Mouse (Mus musculus): Measurements from ENCODE around the gene Lsamp. TPM values are rescaled to one million over a fixed set of nuclear protein-coding genes. Genes with fewer than 3 reads are reported as not detected.

The Lsamp gene
- polyA plus RNA-seq, 1 experiment from 2014 or later = 21.5 TPM

DNA sequence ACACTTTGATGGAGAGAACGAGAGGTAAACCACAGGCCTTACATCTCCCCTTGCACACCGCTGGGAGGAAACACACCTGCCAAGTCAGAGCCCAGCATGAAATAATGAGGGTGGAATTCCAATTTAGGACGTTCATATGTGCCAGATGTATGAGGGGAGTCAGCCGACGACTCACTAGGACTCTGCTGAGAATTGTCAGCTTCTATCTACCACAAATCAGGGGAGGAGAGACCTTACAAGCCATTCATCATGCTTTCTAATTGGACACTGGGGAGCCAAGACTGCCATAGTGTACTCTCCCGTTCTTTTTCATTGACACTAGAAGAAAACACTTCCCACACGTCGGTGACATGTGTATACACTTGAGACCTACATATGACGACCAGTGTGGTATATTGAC lies 2173.7 kb downstream of the Lsamp start:
- Histone ChIP-seq H3K4me3 (ENCODE audit: low read depth, low read length) (no peak overlapping the region), H3K27ac (ENCODE audit: low read depth, low read length) (no peak overlapping the region), H3K9ac (ENCODE audit: low read length) (no peak overlapping the region), H3K27me3 (ENCODE audit: control insufficient read depth, insufficient read depth, low read length) (no peaks in the 10 kb centered on the region), H3K4me2 (ENCODE audit: low read depth, low read length, severe bottlenecking) (no peak overlapping the region), H3K9me3 (ENCODE audit: control insufficient read depth, low read length) (no peaks in the 10 kb centered on the region), H3K36me3 (ENCODE audit: control insufficient read depth, insufficient read depth, low read length) (no peaks in the 10 kb centered on the region), H3K4me1 (replicated peaks; ENCODE audit: control insufficient read depth, insufficient read depth, low read length) (no peaks in the 10 kb centered on the region)
- ATAC-seq (replicated peaks; ENCODE audit: low FRiP score) (no peak), DNase-seq (ENCODE audit: low spot score) (no peak)
- 83% methylated on average over 9 of the region's 9 CpGs for WGBS

DNA sequence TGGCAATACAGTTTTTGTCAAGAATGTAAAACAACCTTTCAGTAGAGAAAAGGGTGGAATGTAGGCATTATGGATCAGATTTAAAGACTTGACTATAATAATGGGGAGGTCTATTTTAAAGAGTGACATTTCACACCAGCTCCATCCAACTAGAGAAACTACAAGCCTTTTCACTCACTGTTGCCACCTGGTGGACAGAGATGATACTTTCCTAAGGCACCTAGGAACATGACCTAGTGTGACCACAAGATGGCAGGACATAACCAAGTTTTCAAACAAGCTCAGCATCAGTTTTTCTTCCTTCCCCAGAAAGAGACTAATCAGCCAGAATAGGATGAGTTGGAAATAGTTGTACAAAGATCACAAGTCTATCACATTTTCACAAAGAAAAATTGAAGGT lies 2180.8 kb downstream of the Lsamp start:
- DNase-seq (ENCODE audit: low spot score) (peak; percentile 81), ATAC-seq (replicated peaks; ENCODE audit: low FRiP score) (peak; percentile 66)
- H3K4me2 ChIP-seq (ENCODE audit: low read depth, low read length, severe bottlenecking) = no peak overlapping the region
- H3K27me3 ChIP-seq (ENCODE audit: control insufficient read depth, insufficient read depth, low read length) = no peaks in the 10 kb centered on the region
- H3K27ac ChIP-seq (ENCODE audit: low read depth, low read length) = no peak overlapping the region
- H3K4me3 ChIP-seq (ENCODE audit: low read depth, low read length) = no peak overlapping the region
- no peaks in the 10 kb centered on the region for H3K4me1 ChIP-seq (replicated peaks; ENCODE audit: control insufficient read depth, insufficient read depth, low read length)
- no peaks in the 10 kb centered on the region for H3K9me3 ChIP-seq (ENCODE audit: control insufficient read depth, low read length)
- H3K36me3 ChIP-seq (ENCODE audit: control insufficient read depth, insufficient read depth, low read length) = no peaks in the 10 kb centered on the region
- no peak overlapping the region for H3K9ac ChIP-seq (ENCODE audit: low read length)

DNA sequence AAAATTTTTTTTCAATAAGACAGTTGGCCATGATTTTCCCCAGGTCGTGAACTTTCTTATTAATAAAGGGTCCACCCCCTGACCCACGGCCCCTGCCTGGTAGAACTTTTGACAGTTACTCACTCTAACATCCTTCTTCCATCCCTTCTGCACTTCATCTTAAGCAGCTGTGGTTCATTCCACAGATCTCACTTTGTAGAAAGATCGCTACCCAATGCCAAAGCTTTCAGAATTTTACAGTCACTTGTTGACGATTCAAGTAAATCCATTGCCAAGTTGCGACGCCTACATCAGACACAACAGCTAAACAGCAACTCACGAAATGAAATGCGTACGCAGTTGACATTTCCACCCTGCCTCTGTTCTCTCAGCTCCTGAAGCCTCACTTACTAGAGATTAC lies 2184.1 kb downstream of the Lsamp start:
- H3K27ac ChIP-seq (ENCODE audit: low read depth, low read length) = no peak overlapping the region
- no peaks in the 10 kb centered on the region for H3K36me3 ChIP-seq (ENCODE audit: control insufficient read depth, insufficient read depth, low read length)
- no peak overlapping the region for H3K4me2 ChIP-seq (ENCODE audit: low read depth, low read length, severe bottlenecking)
- no peaks in the 10 kb centered on the region for H3K4me1 ChIP-seq (replicated peaks; ENCODE audit: control insufficient read depth, insufficient read depth, low read length)
- no peak overlapping the region for H3K4me3 ChIP-seq (ENCODE audit: low read depth, low read length)
- H3K27me3 ChIP-seq (ENCODE audit: control insufficient read depth, insufficient read depth, low read length) = no peaks in the 10 kb centered on the region
- no peak overlapping the region for H3K9ac ChIP-seq (ENCODE audit: low read length)
- no peaks in the 10 kb centered on the region for H3K9me3 ChIP-seq (ENCODE audit: control insufficient read depth, low read length)
- 93% methylated on average over 9 of the region's 9 CpGs for WGBS
- DNase-seq (ENCODE audit: low spot score) (no peak), ATAC-seq (replicated peaks; ENCODE audit: low FRiP score) (no peak)

DNA sequence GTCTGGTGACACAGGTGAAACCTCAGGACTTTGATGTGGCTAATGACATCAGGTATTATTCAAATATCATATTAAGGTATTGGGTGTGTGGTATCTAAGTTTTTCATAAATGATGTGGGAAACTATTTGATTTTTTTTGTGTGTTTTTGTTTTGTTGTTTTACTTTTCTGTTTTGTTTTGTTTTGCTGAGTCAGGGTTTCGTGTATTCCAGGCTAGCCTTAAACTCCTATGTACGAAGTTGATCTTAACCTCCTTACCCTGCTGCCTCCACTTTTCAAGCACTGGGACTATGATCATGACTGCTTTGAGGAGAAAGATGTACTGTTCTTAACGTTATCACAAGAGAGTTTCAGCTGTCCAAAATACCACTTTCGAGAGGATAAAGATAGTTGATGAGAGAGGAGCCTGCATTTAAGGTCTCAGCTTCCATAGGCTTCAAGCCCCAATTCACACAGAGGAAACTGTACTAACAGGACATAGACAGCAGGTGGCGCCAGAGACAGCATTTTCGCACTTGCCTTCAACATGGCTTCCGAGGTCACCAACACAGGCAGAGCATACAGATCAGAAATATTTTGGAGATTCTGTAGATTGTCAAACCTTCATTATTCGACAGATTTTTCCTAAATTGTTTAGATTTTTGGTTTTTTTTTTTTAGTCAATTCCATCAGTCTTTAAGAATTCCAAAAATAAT lies 2185.4 kb downstream of the Lsamp start:
- Histone ChIP-seq H3K27me3 (ENCODE audit: control insufficient read depth, insufficient read depth, low read length) (no peaks in the 10 kb centered on the region), H3K27ac (ENCODE audit: low read depth, low read length) (no peak overlapping the region), H3K36me3 (ENCODE audit: control insufficient read depth, insufficient read depth, low read length) (no peaks in the 10 kb centered on the region), H3K4me2 (ENCODE audit: low read depth, low read length, severe bottlenecking) (no peak overlapping the region), H3K4me3 (ENCODE audit: low read depth, low read length) (no peak overlapping the region), H3K4me1 (replicated peaks; ENCODE audit: control insufficient read depth, insufficient read depth, low read length) (no peaks in the 10 kb centered on the region), H3K9ac (ENCODE audit: low read length) (no peak overlapping the region), H3K9me3 (ENCODE audit: control insufficient read depth, low read length) (no peaks in the 10 kb centered on the region)
- ATAC-seq (replicated peaks; ENCODE audit: low FRiP score) (peak; percentile 56; the same call in 1 of the 2 replicates), DNase-seq (ENCODE audit: low spot score) (peak; percentile 89)
- 27% methylated on average over 8 of the region's 8 CpGs for WGBS

DNA sequence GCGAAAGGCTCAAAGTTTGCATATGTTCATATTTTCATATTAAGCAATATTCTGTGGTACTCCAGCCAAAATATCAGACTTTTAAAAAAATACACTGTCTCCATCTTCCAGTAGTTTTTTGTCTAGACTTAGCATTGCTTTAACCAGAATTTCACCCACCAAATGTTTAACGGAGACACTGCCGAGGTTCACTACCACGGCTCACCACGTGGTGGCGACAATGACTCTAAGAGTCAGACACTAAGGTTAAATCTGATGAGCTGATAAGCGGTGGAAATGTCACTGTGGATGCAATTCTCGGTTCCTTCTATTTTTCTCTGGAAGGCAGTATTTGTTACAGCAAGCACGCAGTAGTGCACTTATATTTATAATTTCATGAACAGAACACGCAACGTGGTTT lies 2188.3 kb downstream of the Lsamp start:
- WGBS = 27% methylated on average over 11 of the region's 11 CpGs
- no peaks in the 10 kb centered on the region for H3K36me3 ChIP-seq (ENCODE audit: control insufficient read depth, insufficient read depth, low read length)
- no peak overlapping the region for H3K27ac ChIP-seq (ENCODE audit: low read depth, low read length)
- no peaks in the 10 kb centered on the region for H3K9me3 ChIP-seq (ENCODE audit: control insufficient read depth, low read length)
- H3K9ac ChIP-seq (ENCODE audit: low read length) = no peak overlapping the region
- no peak overlapping the region for H3K4me3 ChIP-seq (ENCODE audit: low read depth, low read length)
- H3K4me2 ChIP-seq (ENCODE audit: low read depth, low read length, severe bottlenecking) = no peak overlapping the region
- peak; percentile 84 for DNase-seq (ENCODE audit: low spot score)
- no peak for ATAC-seq (replicated peaks; ENCODE audit: low FRiP score)
- H3K27me3 ChIP-seq (ENCODE audit: control insufficient read depth, insufficient read depth, low read length) = no peaks in the 10 kb centered on the region
- H3K4me1 ChIP-seq (replicated peaks; ENCODE audit: control insufficient read depth, insufficient read depth, low read length) = no peaks in the 10 kb centered on the region

DNA sequence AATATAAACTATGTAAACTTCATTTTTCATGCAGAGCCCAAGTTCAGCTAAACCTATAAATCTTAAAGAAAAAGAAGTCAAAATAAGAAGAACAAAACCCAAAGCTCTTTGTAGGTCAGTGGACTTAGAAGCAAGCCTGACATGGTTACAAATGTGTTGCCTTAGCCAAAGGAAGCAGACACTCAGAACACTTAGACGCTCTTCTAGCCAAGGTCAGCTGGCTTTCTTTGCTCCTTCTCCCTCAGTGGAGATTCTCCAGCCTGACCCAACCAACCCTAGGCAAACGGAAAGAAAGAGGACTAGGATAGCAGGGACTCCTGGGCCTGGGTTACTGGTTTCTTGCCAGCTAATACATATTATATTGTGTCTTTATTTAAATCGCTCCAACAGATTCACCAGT lies 2194.7 kb downstream of the Lsamp start:
- Histone ChIP-seq H3K27ac (ENCODE audit: low read depth, low read length) (no peak overlapping the region), H3K9ac (ENCODE audit: low read length) (no peak overlapping the region), H3K4me2 (ENCODE audit: low read depth, low read length, severe bottlenecking) (no peak overlapping the region), H3K9me3 (ENCODE audit: control insufficient read depth, low read length) (no peaks in the 10 kb centered on the region), H3K36me3 (ENCODE audit: control insufficient read depth, insufficient read depth, low read length) (no peaks in the 10 kb centered on the region), H3K4me3 (ENCODE audit: low read depth, low read length) (no peak overlapping the region), H3K4me1 (replicated peaks; ENCODE audit: control insufficient read depth, insufficient read depth, low read length) (no peaks in the 10 kb centered on the region), H3K27me3 (ENCODE audit: control insufficient read depth, insufficient read depth, low read length) (no peaks in the 10 kb centered on the region)
- DNase-seq (ENCODE audit: low spot score) (no peak), ATAC-seq (replicated peaks; ENCODE audit: low FRiP score) (no peak)
- 86% methylated on average over 3 of the region's 3 CpGs for whole genome bisulfite sequencing

DNA sequence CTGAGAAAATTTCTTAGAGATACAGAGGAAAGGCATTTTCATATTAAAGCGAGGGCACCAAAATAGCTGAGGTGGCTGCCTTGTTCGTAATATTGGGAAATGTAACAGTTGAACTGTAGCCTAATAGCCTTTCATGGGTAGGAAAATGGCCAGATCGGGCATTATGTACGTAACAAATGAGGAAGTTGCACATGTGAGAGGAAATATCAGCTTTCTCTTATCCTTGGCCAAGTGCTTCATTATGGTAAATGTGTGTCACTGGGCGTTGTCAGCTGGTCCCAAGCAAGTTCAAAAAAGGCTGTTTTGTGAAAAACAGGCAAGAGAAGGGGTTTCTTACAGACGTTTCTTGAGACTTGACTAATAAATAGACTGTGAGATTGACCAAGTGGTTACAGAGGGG lies 2195.9 kb downstream of the Lsamp start:
- Histone ChIP-seq H3K27me3 (ENCODE audit: control insufficient read depth, insufficient read depth, low read length) (no peaks in the 10 kb centered on the region), H3K9me3 (ENCODE audit: control insufficient read depth, low read length) (no peaks in the 10 kb centered on the region), H3K9ac (ENCODE audit: low read length) (no peak overlapping the region), H3K4me1 (replicated peaks; ENCODE audit: control insufficient read depth, insufficient read depth, low read length) (no peaks in the 10 kb centered on the region), H3K27ac (ENCODE audit: low read depth, low read length) (no peak overlapping the region), H3K36me3 (ENCODE audit: control insufficient read depth, insufficient read depth, low read length) (no peaks in the 10 kb centered on the region), H3K4me3 (ENCODE audit: low read depth, low read length) (no peak overlapping the region), H3K4me2 (ENCODE audit: low read depth, low read length, severe bottlenecking) (no peak overlapping the region)
- DNase-seq (ENCODE audit: low spot score) (no peak), ATAC-seq (replicated peaks; ENCODE audit: low FRiP score) (no peak)
- 87% methylated on average over 6 of the region's 6 CpGs for WGBS

DNA sequence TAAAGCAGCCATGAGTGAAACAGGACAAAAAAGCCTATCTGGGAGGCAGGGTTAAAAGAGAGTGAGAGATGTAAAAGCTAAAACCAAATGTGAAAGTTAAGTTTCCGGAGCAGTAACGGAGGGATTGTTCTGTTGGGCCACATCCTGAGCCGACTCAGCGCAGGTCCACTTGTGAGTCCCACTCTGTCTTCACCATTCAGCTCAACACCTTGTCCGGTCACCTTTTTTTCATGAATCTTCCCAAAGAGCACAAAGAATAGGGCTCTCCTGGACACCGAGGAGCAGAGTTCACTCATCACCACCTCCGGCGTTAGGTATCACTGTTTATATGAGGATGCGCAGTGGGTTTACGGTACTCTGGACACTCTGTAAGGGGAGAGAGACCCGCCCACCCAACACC lies 2196.3 kb downstream of the Lsamp start:
- Histone ChIP-seq H3K4me3 (ENCODE audit: low read depth, low read length) (no peak overlapping the region), H3K9me3 (ENCODE audit: control insufficient read depth, low read length) (no peaks in the 10 kb centered on the region), H3K36me3 (ENCODE audit: control insufficient read depth, insufficient read depth, low read length) (no peaks in the 10 kb centered on the region), H3K9ac (ENCODE audit: low read length) (no peak overlapping the region), H3K27ac (ENCODE audit: low read depth, low read length) (no peak overlapping the region), H3K27me3 (ENCODE audit: control insufficient read depth, insufficient read depth, low read length) (no peaks in the 10 kb centered on the region), H3K4me2 (ENCODE audit: low read depth, low read length, severe bottlenecking) (no peak overlapping the region), H3K4me1 (replicated peaks; ENCODE audit: control insufficient read depth, insufficient read depth, low read length) (no peaks in the 10 kb centered on the region)
- 96% methylated on average over 11 of the region's 11 CpGs for WGBS
- no peak for DNase-seq (ENCODE audit: low spot score)
- ATAC-seq (replicated peaks; ENCODE audit: low FRiP score) = no peak

DNA sequence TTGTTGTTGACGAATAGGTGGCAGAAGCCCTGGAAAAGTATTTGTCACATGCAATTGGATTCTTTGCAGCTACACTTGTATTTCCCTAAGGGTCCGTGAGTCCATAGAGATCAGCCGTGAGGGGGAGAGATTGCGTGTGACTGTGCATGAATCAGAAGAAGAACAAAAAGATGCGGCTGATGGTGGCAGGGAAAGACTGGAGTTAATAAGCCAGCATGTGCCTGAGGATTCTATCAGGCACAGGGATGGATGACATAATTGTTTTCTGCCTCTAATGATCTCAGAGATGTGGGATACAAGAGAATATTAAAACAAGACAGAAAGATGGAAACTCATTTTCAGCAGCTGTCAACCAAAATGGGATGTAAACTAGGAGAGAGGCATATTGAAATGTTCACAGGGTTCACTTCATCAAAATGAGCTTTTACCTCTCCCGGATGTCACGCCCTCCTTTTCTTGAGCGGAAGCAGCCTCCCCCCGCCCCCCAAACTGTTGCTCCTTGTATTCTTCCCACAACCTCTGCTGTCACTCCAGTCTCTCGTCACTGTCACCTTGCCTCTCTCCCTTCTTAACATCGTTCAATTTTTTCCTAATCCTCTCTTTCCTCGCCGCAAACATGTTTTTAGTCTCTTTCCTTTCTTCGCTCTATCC lies 2205.4 kb downstream of the Lsamp start:
- Histone ChIP-seq H3K4me2 (ENCODE audit: low read depth, low read length, severe bottlenecking) (peak overlapping the region; percentile 91), H3K27ac (ENCODE audit: low read depth, low read length) (no peak overlapping the region), H3K9ac (ENCODE audit: low read length) (peak overlapping the region; percentile 45), H3K4me3 (ENCODE audit: low read depth, low read length) (peak overlapping the region; percentile 48), H3K4me1 (replicated peaks; ENCODE audit: control insufficient read depth, insufficient read depth, low read length) (peaks cover 2% of the 10 kb centered on the region; the same call in 1 of the 2 replicates), H3K36me3 (ENCODE audit: control insufficient read depth, insufficient read depth, low read length) (no peaks in the 10 kb centered on the region), H3K27me3 (ENCODE audit: control insufficient read depth, insufficient read depth, low read length) (no peaks in the 10 kb centered on the region), H3K9me3 (ENCODE audit: control insufficient read depth, low read length) (no peaks in the 10 kb centered on the region)
- peak; percentile 57 for DNase-seq (ENCODE audit: low spot score)
- ATAC-seq (replicated peaks; ENCODE audit: low FRiP score) = peak; percentile 23
- 31% methylated on average over 14 of the region's 14 CpGs for WGBS

Measured in forebrain, embryonic 11.5 days (tissue).